Comparison of ENCODE assay signal across 35 mouse cellular contexts in the genomic region with DNA sequence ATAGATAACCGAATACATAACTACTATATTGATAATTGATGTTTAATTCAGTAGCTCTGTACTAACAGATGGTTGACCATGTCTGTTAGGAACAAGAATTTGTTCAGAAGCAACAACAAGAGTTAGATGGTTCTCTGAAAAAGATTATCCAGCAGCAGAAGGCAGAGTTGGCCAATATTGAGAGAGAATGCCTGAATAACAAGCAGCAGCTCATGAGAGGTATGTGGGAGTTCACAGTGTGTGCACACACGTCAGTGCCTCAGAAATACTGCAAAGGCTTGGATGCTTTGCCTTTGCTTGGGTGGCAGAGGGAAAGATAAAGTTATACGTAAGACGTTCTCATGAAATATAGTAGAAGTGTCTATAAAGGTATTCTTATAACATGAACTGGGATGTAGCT. TPM values are rescaled to one million over a fixed set of nuclear protein-coding genes. Genes with fewer than 3 reads are reported as not detected.
"Had no signal": no experiment of that assay in that cellular context is flagged by ENCODE, and none has a peak within 500 bp of the region (broad histone marks: within the 10 kb centered on the region; RNA-seq: fewer than 3 reads in every experiment).

No protein-coding gene starts in this region.

- H3K9me3 ChIP-seq: heart, embryonic 10.5 days; heart, embryonic 12.5 days; heart, embryonic 13.5 days; heart, embryonic 15.5 days; hindbrain, embryonic 10.5 days; hindbrain, embryonic 12.5 days; hindbrain, embryonic 13.5 days; hindbrain, embryonic 15.5 days; intestine, embryonic 15.5 days; kidney, embryonic 15.5 days had no signal

- H3K9ac ChIP-seq: heart, embryonic 12.5 days; heart, embryonic 13.5 days; heart, embryonic 15.5 days; hindbrain, embryonic 12.5 days; hindbrain, embryonic 13.5 days; hindbrain, embryonic 14.5 days; hindbrain, embryonic 15.5 days; intestine, embryonic 15.5 days; kidney, embryonic 15.5 days had no signal

- H3K27ac ChIP-seq: heart, embryonic 10.5 days; heart, embryonic 13.5 days; heart, embryonic 15.5 days; hindbrain, embryonic 10.5 days; hindbrain, embryonic 12.5 days; hindbrain, embryonic 13.5 days; hindbrain, embryonic 14.5 days; hindbrain, embryonic 15.5 days; intestine, embryonic 15.5 days; kidney, embryonic 15.5 days; kidney, postnatal 0 days; left cerebral cortex, adult 2 months had no signal

- H3K27me3 ChIP-seq: heart, embryonic 12.5 days; heart, embryonic 13.5 days; heart, embryonic 15.5 days; hindbrain, embryonic 12.5 days; hindbrain, embryonic 13.5 days; hindbrain, embryonic 15.5 days; intestine, embryonic 15.5 days; kidney, embryonic 15.5 days had no signal

- ATAC-seq: hindbrain, embryonic 16.5 days; inflammation-experienced regulatory T-cells, adult 6 months; intestine, embryonic 15.5 days; intestine, embryonic 16.5 days; intestine, postnatal 0 days had no signal

- H3K4me2 ChIP-seq: heart, embryonic 11.5 days; heart, embryonic 12.5 days; heart, embryonic 13.5 days; heart, embryonic 15.5 days; hindbrain, embryonic 12.5 days; hindbrain, embryonic 13.5 days; hindbrain, embryonic 14.5 days; hindbrain, embryonic 15.5 days; intestine, embryonic 15.5 days; kidney, embryonic 15.5 days had no signal

- H3K4me3 ChIP-seq: heart, embryonic 10.5 days; heart, embryonic 12.5 days; heart, embryonic 13.5 days; heart, embryonic 15.5 days; hindbrain, embryonic 10.5 days; hindbrain, embryonic 12.5 days; hindbrain, embryonic 13.5 days; hindbrain, embryonic 15.5 days; intestine, embryonic 15.5 days; kidney, embryonic 15.5 days; left cerebral cortex, adult 2 months had no signal

- DNase-seq: heart, postnatal 10 days; heart, postnatal 14 days; heart, postnatal 36 days; heart, postnatal 4 days; kidney, adult 11 months; kidney, adult 18-20 months; kidney, adult 2 months; kidney, adult 8-10 months; kidney, adult 9 months; kidney, postnatal 10 days; kidney, postnatal 14 days; kidney, postnatal 25 days; kidney, postnatal 36 days; kidney, postnatal 4 days; layer of hippocampus, adult 9-11 months had no signal

- H3K4me1 ChIP-seq: heart, embryonic 10.5 days; heart, embryonic 13.5 days; heart, embryonic 15.5 days; hindbrain, embryonic 10.5 days; hindbrain, embryonic 12.5 days; hindbrain, embryonic 13.5 days; hindbrain, embryonic 15.5 days; intestine, embryonic 15.5 days; kidney, embryonic 15.5 days had no signal

RNA-seq across cellular contexts. Expression of gene Col17a1, which starts 56.5 kb away (rescaled TPM):
- total RNA-seq: heart, postnatal 25 days; heart, postnatal 36 days; hematopoietic stem cell, adult 5-6 weeks had no signal
- polyA plus RNA-seq: inflammation-experienced regulatory T-cells, adult 6 months had no signal
